Mouse (Mus musculus): ENCODE results near the gene Sorbs1. TPM values are rescaled to one million over a fixed set of nuclear protein-coding genes. Genes with fewer than 3 reads are reported as not detected.
A peak's percentile ranks its signal among the peaks of the same experiment; 100 is the strongest.

Sorbs1 gene
- polyA plus RNA-seq, 1 experiment from 2014 or later = 88.3 TPM

DNA sequence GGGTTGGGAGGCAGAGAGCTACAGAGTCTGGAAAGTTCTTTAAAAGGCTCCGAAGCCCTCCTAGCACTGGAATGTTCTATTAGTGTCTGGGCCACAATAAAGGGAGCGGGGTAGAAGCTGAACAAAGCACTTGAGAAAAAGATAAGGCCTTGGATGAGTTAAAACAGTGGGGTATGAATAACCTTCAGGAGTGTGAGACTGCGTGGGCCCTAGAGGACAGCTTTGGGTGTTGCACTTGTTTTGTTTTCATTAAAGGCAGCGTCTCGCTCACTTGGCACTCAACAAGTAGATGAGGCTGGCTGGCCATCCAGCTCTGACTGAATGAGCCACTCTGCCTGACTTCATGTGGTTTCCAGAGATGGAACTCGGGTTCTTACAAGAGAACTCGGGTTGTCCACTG lies 78.5 kb downstream of the Sorbs1 start:
- no peak overlapping the region for H3K4me3 ChIP-seq (ENCODE audit: low read depth, low read length)
- H3K4me2 ChIP-seq (ENCODE audit: low read length) = no peak overlapping the region
- peaks cover 6% of the 10 kb centered on the region for H3K4me1 ChIP-seq (replicated peaks; ENCODE audit: control insufficient read depth, insufficient read depth, low read length)
- H3K27me3 ChIP-seq (replicated peaks; ENCODE audit: control insufficient read depth, insufficient read depth, low read length) = no peaks in the 10 kb centered on the region
- no peaks in the 10 kb centered on the region for H3K9me3 ChIP-seq (ENCODE audit: control insufficient read depth, low read length)
- H3K36me3 ChIP-seq (ENCODE audit: control insufficient read depth, insufficient read depth, low read length) = no peaks in the 10 kb centered on the region
- H3K9ac ChIP-seq (ENCODE audit: low read length) = no peak overlapping the region
- no peak for ATAC-seq (replicated peaks; ENCODE audit: low FRiP score, low TSS enrichment, low read depth)
- no peak for DNase-seq (ENCODE audit: low spot score)
- WGBS = 90% methylated on average over 7 of the region's 7 CpGs
- H3K27ac ChIP-seq (ENCODE audit: low read depth) = no peak overlapping the region

GRCm38 (mm10) chr19:40434042-40434869 lies 79.3 kb downstream of the Sorbs1 start:
- 83% methylated on average over 10 of the region's 10 CpGs for WGBS
- Histone ChIP-seq H3K9ac (ENCODE audit: low read length) (no peak overlapping the region), H3K4me3 (ENCODE audit: low read depth, low read length) (no peak overlapping the region), H3K9me3 (ENCODE audit: control insufficient read depth, low read length) (no peaks in the 10 kb centered on the region), H3K27ac (ENCODE audit: low read depth) (no peak overlapping the region), H3K4me2 (ENCODE audit: low read length) (no peak overlapping the region), H3K27me3 (replicated peaks; ENCODE audit: control insufficient read depth, insufficient read depth, low read length) (no peaks in the 10 kb centered on the region), H3K36me3 (ENCODE audit: control insufficient read depth, insufficient read depth, low read length) (no peaks in the 10 kb centered on the region), H3K4me1 (replicated peaks; ENCODE audit: control insufficient read depth, insufficient read depth, low read length) (peaks cover 6% of the 10 kb centered on the region)
- DNase-seq (ENCODE audit: low spot score) (no peak), ATAC-seq (replicated peaks; ENCODE audit: low FRiP score, low TSS enrichment, low read depth) (no peak)

DNA sequence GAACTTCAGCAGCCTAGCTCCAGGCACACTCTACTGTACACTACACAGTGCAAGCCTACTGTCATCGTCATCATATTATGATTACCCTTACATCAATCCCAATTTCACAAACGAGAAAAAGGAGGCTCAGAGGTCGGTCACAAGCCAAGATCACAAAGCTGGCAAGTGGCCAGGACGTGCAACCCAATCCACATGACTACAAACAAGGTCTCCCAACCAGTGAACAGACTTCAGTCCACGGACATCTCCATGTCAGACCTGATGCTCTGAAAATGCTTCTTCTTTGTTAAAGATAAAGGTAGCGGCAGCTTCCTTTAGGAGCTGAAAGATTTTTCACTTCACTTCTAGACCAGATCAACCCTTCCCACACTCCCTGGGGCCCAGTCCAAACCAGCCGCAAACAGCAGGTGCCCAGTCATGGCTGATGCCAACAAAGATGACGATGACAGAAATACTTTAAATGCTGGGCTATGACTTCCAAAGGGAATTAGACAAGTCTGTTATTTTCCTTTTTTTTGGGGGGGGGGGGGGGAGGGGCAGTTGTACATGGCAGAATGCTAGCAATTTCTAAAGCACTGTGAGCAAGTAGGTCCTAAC lies 80.2 kb downstream of the Sorbs1 start:
- ATAC-seq (replicated peaks; ENCODE audit: low FRiP score, low TSS enrichment, low read depth) (no peak), DNase-seq (ENCODE audit: low spot score) (no peak)
- H3K9me3 ChIP-seq (ENCODE audit: control insufficient read depth, low read length) = no peaks in the 10 kb centered on the region
- no peak overlapping the region for H3K4me2 ChIP-seq (ENCODE audit: low read length)
- H3K4me3 ChIP-seq (ENCODE audit: low read depth, low read length) = no peak overlapping the region
- H3K27me3 ChIP-seq (replicated peaks; ENCODE audit: control insufficient read depth, insufficient read depth, low read length) = no peaks in the 10 kb centered on the region
- H3K9ac ChIP-seq (ENCODE audit: low read length) = no peak overlapping the region
- no peaks in the 10 kb centered on the region for H3K36me3 ChIP-seq (ENCODE audit: control insufficient read depth, insufficient read depth, low read length)
- H3K27ac ChIP-seq (ENCODE audit: low read depth) = no peak overlapping the region
- WGBS = 82% methylated on average over 8 of the region's 8 CpGs
- peaks cover 6% of the 10 kb centered on the region for H3K4me1 ChIP-seq (replicated peaks; ENCODE audit: control insufficient read depth, insufficient read depth, low read length)

- DNase-seq (ENCODE audit: low spot score) = no peak
- no peaks in the 10 kb centered on the region for H3K27me3 ChIP-seq (replicated peaks; ENCODE audit: control insufficient read depth, insufficient read depth, low read length)
- no peak overlapping the region for H3K9ac ChIP-seq (ENCODE audit: low read length)
- no peak for ATAC-seq (replicated peaks; ENCODE audit: low FRiP score, low TSS enrichment, low read depth)
- H3K27ac ChIP-seq (ENCODE audit: low read depth) = no peak overlapping the region
- H3K4me3 ChIP-seq (ENCODE audit: low read depth, low read length) = no peak overlapping the region
- no peaks in the 10 kb centered on the region for H3K36me3 ChIP-seq (ENCODE audit: control insufficient read depth, insufficient read depth, low read length)
- H3K4me1 ChIP-seq (replicated peaks; ENCODE audit: control insufficient read depth, insufficient read depth, low read length) = no peaks in the 10 kb centered on the region
- no peak overlapping the region for H3K4me2 ChIP-seq (ENCODE audit: low read length)
- WGBS = 80% methylated on average over 4 of the region's 4 CpGs
- no peaks in the 10 kb centered on the region for H3K9me3 ChIP-seq (ENCODE audit: control insufficient read depth, low read length)
Measured at GRCm38 (mm10) chr19:40431969-40432368, 81.6 kb downstream of the Sorbs1 start.

DNA sequence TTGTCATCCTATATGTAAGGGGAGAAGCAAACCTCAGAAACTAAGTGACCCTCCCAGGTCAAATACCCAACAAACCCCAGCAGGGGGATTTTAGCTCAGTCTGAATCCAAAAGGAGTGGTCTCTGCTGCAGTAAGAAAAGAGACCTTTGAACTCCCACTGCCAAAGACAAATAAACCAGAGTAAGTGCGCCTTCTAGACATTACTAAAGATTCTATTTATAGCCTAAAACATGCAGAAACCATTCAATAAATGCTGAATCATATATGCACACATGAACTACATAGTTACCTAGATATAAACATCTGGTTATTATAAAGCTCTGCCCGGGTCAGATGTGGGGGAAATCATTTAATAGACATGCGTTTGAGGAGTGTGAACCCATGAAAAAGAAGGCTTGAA lies 84.0 kb downstream of the Sorbs1 start:
- Histone ChIP-seq H3K27ac (ENCODE audit: low read depth) (no peak overlapping the region), H3K9me3 (ENCODE audit: control insufficient read depth, low read length) (no peaks in the 10 kb centered on the region), H3K27me3 (replicated peaks; ENCODE audit: control insufficient read depth, insufficient read depth, low read length) (no peaks in the 10 kb centered on the region), H3K4me1 (replicated peaks; ENCODE audit: control insufficient read depth, insufficient read depth, low read length) (peaks cover 4% of the 10 kb centered on the region), H3K36me3 (ENCODE audit: control insufficient read depth, insufficient read depth, low read length) (no peaks in the 10 kb centered on the region), H3K9ac (ENCODE audit: low read length) (no peak overlapping the region), H3K4me2 (ENCODE audit: low read length) (no peak overlapping the region), H3K4me3 (ENCODE audit: low read depth, low read length) (no peak overlapping the region)
- WGBS = 56% methylated on average over 3 of the region's 3 CpGs
- ATAC-seq (replicated peaks; ENCODE audit: low FRiP score, low TSS enrichment, low read depth) = no peak
- DNase-seq (ENCODE audit: low spot score) = no peak

DNA sequence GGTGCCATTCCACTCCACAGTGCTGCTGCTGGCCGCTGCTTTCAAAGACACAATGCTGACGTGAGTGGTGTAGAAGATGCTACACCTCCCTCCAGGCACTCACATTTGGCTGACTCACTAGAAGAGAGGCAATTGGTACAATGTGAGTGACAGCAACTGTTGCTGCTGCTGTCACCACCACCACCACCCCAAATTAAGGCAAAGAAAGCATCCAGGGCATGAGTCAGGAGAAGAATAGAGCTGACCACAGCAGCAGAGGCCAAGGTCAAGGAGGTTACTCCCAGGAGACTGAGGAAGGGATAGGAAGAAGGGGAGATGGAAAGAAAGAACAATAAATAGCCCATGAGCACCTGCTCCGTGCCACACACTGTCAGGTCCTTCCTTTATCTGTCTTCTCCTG lies 84.4 kb downstream of the Sorbs1 start:
- no peaks in the 10 kb centered on the region for H3K36me3 ChIP-seq (ENCODE audit: control insufficient read depth, insufficient read depth, low read length)
- no peak for DNase-seq (ENCODE audit: low spot score)
- 87% methylated on average over 3 of the region's 3 CpGs for WGBS
- no peak overlapping the region for H3K4me3 ChIP-seq (ENCODE audit: low read depth, low read length)
- no peak overlapping the region for H3K9ac ChIP-seq (ENCODE audit: low read length)
- H3K4me2 ChIP-seq (ENCODE audit: low read length) = no peak overlapping the region
- ATAC-seq (replicated peaks; ENCODE audit: low FRiP score, low TSS enrichment, low read depth) = no peak
- H3K4me1 ChIP-seq (replicated peaks; ENCODE audit: control insufficient read depth, insufficient read depth, low read length) = peaks cover 4% of the 10 kb centered on the region
- no peaks in the 10 kb centered on the region for H3K9me3 ChIP-seq (ENCODE audit: control insufficient read depth, low read length)
- no peaks in the 10 kb centered on the region for H3K27me3 ChIP-seq (replicated peaks; ENCODE audit: control insufficient read depth, insufficient read depth, low read length)
- H3K27ac ChIP-seq (ENCODE audit: low read depth) = no peak overlapping the region

DNA sequence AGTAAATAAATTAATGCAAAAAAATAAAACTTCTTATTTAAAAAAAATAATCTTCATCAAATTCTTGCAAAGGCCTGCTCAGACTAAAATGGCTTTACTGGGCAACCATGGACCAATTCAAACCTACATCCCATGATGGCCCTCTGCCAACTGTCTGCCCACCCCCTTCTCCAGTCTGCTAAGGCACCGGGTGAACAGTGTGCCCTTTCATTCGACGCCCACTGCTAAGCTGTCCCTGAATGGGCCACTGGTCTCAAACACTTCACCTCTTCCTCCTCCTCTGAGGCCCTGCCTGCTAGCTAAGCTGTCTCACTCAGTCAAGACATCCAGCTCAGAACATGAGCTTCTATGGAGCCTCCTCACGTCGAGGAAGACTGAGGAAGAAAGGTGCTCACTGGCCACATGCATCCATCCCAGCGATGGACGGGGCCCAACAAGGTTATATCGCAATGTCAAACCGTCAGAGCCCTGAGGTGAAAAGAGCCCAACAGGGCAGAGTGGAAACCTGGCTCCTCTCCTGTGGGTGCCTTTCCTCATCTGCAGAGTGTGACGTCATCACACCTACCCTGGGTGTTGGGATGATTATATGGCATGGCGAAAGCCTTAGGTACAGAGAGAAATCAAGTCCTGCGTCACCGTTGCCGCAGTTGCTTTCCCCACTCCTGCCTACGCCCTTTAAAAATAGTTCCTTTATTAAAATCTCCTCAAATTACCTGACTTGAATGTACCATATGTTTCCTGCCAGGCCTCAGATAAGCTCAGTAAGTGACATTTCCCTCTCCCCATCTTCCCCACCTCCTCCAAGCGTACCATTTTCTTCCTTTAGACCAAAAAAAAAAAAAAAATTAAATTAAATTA lies 87.2 kb downstream of the Sorbs1 start:
- no peak overlapping the region for H3K27ac ChIP-seq (ENCODE audit: low read depth)

DNA sequence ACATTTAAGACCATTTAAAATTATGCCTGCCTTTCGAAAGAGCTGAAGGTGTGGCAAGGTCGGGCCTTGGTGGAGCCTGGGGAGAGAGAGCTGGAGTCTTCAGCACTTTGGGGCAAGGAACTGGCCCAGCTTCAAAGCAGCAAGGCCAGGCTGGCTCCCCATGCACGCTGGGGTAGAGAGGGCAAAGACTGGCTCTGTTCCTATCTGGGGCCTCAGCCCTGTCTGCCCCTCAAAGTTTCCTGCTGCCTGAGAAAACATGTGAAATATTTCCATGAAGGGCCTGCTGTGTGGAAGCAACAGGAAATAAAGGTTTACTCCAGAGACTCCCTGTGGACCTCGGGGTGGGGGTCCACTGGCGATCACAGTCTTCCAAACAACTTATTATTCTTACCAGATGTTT lies 88.3 kb downstream of the Sorbs1 start:
- Histone ChIP-seq H3K9me3 (ENCODE audit: control insufficient read depth, low read length) (no peaks in the 10 kb centered on the region), H3K27ac (ENCODE audit: low read depth) (peak overlapping the region; percentile 52; the same call in 1 of the 2 replicates), H3K4me1 (replicated peaks; ENCODE audit: control insufficient read depth, insufficient read depth, low read length) (peaks cover 4% of the 10 kb centered on the region), H3K4me3 (ENCODE audit: low read depth, low read length) (no peak overlapping the region), H3K9ac (ENCODE audit: low read length) (no peak overlapping the region), H3K4me2 (ENCODE audit: low read length) (no peak overlapping the region), H3K27me3 (replicated peaks; ENCODE audit: control insufficient read depth, insufficient read depth, low read length) (no peaks in the 10 kb centered on the region), H3K36me3 (ENCODE audit: control insufficient read depth, insufficient read depth, low read length) (no peaks in the 10 kb centered on the region)
- DNase-seq (ENCODE audit: low spot score) (no peak), ATAC-seq (replicated peaks; ENCODE audit: low FRiP score, low TSS enrichment, low read depth) (no peak)
- WGBS = 24% methylated on average over 5 of the region's 5 CpGs

More for the DNA sequence above, 87.2 kb downstream of the Sorbs1 start:
- peaks cover 4% of the 10 kb centered on the region for H3K4me1 ChIP-seq (replicated peaks; ENCODE audit: control insufficient read depth, insufficient read depth, low read length)
- no peak overlapping the region for H3K4me2 ChIP-seq (ENCODE audit: low read length)
- WGBS = 84% methylated on average over 16 of the region's 16 CpGs
- no peak overlapping the region for H3K9ac ChIP-seq (ENCODE audit: low read length)
- H3K9me3 ChIP-seq (ENCODE audit: control insufficient read depth, low read length) = no peaks in the 10 kb centered on the region
- ATAC-seq (replicated peaks; ENCODE audit: low FRiP score, low TSS enrichment, low read depth) (no peak), DNase-seq (ENCODE audit: low spot score) (no peak)
- no peak overlapping the region for H3K4me3 ChIP-seq (ENCODE audit: low read depth, low read length)
- no peaks in the 10 kb centered on the region for H3K27me3 ChIP-seq (replicated peaks; ENCODE audit: control insufficient read depth, insufficient read depth, low read length)
- no peaks in the 10 kb centered on the region for H3K36me3 ChIP-seq (ENCODE audit: control insufficient read depth, insufficient read depth, low read length)
